Mouse (Mus musculus): ENCODE results near the gene Dusp9.

DNA sequence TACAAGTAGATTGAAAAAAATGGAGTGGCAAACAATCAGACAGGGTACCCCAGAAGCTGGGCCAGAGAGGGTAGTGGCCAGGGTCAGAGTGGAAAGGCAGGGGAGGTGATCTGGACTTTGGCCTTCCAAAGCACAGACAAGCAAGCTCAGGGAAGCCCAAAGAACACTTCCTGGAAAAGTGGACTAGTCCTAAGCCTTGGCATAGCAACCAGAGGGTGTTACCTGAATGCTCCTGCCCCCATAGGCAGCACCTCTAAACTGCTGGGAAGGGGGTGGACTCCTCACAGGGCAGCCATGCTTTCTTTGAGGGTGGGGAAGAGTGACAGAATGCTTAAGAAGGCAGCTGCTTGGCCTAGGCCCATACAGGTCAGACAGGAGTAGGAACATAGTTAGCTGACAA, 45.8 kb downstream of the Dusp9 start:
- TF ChIP-seq POLR2A (IDR thresholded peaks at IDR 0.05; ENCODE audit: low read depth, low read length) (no peak), CTCF (conservative IDR thresholded peaks at IDR 0.05; ENCODE audit: insufficient read depth, insufficient read length, low read depth, low read length) (no peak)
